Mouse (Mus musculus): Measurements from ENCODE around the gene Hadha.

The Hadha gene

DNA sequence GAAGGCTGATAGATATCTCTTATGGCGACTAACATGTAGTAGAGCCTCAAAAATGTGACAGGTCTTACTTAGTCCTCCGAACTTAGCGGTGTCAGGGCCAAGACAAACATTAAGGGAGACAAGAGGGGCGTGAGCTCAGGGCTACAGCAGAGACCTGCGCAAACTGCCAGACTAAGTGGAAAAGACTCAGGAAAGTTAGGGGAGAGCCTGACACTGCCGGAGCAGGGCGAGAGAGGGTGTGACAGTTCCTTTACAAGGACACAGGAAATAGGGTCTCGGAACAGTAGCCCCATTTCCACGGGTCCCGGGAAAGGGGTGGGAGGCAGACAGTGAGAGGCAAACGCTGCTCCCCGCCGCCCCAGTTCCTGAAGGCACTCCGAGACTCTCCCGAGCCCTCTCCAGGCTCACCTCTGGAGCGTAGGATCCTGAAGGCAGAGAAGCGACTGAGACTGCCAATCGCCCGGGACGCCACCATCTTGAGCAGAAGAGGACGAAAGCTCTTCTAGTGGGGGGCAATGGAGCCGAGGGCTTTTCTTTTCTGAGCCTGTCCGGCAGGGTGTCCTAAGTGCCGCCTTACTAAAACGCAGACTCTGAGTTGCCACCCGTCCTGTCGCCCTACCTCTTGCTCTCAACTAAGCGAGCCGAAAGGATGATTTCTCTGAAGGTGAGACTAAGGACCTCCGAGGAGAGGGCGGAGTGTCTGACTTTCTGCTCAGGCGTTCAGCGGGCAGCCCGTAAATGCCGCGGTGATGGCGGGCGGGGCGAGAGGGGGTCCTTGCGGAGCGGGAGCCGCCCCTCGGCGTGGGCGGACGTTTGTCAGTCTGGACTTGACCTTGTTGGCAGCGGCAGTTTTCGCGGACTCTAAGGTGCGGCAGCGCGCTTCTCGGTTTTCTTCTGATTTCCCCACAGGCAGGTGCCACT, at the start of gene Hadha, which contains the start of gene Hadhb:
TSS of gene Hadha (minus strand) at position 689 of the 921 bp plus-strand sequence.
TSS of gene Hadhb (plus strand) at position 775 of the 921 bp plus-strand sequence.
- WGBS, result under 1% methylated on average over 53 of the region's 53 CpGs

DNA sequence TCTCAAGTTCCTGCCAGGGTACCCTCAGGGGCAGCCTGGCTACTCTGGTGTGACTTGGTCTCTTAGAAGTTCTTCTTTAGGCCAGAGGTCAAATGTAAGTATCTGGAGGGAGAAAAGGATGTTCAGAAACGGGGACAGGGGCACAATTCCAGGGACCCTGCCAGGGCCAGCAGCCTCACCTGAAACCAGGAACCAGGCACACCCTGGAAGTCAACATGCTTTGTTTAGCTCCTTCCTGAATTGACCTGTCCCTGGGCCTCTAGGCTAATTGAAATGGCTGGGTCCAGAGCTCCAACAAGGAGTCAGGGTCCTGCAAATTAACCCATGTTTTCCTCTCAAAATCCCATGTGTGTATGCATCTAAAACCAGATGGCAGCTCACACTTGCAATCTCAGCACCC, 49.5 kb upstream of the Hadha start:
- 84% methylated on average over 1 of the region's 1 CpGs for WGBS

DNA sequence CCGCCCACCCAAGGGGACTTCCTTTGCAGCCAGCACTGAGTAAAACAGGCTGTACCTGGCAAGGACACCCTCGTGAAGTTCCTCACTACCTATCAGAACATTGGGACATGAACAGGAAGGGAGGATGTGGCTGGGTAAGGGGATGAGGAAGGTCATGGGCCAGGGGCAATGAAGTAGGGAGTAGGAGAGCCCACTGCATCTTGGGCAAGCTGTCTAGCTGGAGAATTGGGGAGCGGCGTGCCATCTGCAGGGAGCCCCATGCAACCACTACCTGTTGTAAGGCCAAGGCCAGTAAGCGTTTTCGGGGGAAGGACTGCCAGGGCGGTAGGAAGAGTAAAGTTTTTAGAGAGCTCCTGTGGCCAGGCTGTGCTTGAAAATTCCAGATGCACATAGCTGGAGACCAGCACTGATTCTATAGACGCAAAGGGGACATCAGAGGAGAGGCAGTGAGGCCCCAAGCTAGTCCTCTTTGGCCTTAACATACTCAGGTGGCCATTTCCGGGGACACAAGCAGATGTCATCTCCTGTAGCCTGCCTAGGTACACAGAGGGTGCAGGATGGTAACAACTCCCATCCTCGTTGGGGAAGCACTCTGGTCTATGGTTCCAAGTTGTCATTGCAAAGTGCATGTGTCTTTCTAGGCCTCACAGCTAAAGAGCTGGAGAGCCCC, 48.4 kb upstream of the Hadha start:
- 86% methylated on average over 10 of the region's 10 CpGs for WGBS

DNA sequence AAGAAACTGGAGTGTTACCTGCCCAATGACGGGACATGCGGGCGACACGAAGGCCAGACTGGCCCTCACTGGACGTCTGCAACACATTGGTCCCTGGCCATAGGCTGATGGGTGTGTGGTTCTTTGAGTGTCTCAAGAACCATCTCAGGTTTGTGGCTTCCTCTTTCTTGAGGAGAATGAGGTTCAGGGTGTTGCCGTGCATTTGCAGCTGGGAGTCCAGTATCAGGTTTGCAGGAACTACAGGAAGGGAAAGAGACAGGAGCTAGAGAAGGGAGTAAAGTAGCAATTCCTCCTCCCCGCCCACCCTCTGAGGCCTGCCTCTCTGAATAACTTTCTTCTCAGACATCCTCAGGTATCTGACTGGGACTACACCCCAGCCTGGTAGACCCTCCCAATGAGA, 47.3 kb upstream of the Hadha start:
- WGBS, result 91% methylated on average over 7 of the region's 7 CpGs

DNA sequence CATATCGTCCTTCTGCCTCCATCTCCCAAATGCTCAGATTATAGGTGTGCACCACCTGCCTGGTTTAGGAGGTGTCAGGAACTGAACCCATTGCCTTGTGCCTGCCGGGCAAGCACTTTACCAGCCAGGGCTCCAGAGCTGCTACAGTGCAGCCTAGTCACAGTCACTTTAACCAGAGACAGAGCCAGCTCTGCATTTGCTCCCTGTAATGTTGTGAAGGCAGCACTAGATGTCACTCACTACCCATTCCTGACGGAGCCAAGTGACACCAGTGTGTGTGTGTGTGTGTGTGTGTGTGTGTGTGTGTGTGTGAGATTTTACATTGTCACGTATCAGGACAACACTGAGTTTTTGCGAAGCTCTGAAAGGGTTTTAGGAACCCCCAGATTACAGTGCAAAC, 46.6 kb upstream of the Hadha start:
- 27% methylated on average over 5 of the region's 5 CpGs for whole genome bisulfite sequencing

DNA sequence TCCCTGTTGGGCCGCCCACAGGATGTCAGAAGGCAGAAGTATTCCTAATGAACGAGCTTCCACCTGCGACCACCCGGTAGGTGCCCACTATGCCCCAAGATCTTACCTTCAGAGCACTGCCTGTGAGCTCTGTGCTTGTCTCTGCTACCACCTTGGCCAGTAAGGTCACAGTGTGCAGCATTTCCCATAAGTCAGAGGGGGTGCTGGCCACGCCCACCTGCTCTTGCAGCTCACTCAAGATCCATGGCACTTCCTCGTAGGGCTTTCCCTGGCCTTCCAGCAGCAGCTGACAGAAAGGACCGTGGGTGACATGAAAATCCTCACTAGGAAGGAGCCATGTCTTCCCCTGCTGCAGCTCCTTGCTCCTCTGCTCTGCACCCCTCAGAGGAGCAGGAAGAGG, 43.3 kb upstream of the Hadha start:
- 76% methylated on average over 7 of the region's 7 CpGs for WGBS

DNA sequence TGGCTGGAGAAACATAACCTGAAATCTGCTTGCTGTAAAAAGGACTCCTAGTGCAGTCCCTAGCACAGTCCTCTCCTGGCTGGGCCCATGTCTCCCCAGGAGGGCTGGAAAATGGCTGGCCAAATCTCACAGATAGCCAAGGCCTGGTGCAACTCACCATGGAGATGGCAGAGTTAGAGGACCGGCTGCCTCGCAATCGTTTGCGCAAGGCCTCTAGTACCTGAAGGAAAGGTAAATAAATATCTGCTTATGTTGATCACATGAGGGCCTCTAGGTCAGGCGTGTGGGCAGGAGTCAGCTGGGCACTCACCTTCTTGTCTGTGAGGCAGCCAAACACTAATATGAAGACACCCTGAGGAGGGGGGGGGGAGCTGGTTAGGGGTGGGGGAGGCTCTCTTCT, 40.4 kb upstream of the Hadha start:
- WGBS, result 96% methylated on average over 5 of the region's 5 CpGs

DNA sequence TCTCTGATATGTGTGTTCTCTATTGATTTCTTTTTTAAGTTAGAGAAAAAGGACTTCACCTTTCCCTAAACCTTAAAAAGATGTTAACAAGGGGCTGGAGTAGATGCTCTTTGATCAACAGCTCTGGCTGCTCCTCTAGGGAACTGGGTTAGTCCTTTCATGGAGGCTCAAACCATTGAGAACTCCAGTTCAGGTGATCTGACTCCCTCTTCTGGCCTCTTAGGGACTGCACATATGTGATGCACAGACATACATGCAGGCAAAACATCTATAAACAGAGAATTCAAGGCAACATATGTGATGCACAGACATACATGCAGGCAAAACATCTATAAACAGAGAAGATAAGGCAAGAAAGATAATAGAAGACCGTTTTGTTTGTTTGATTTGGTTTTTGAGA, 37.5 kb upstream of the Hadha start:
- WGBS, result 84% methylated on average over 1 of the region's 1 CpGs

DNA sequence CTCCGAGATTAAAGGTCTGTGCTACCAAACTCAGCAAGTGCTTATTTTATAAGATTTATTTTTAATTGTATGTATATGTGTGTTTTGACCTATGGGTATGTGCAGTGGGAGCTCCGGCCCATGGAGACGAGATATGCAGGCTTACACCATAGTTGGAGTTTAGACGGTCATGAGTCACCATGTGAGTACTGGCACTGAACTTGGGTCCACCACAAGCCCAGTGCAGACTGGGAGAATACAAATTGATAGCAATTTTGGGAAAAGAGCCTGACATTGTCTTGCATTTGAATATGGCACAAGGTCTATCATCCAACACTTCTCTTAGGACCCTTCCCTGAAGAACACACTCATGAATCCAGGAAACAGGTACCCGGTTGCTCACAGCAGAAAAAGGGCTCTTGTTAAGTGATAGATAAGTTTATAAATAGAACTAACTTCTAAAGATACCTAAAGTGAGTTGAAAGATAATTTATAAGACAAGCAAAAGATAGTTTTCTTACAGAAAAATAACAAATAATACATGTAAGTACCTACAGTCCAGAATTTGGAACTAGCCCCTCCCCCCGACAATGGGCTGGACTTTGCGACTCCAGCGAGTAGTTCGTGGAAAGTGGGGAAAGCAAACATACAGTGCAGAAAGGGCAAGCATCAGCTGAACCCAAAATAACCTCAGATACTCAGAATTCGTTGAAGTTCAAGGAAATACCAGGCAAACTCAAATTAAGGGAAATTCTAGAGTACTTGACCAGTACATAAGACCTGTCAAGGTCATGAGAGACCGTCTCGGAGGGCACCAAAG, 32.9 kb upstream of the Hadha start:
- WGBS, result 94% methylated on average over 12 of the region's 12 CpGs

DNA sequence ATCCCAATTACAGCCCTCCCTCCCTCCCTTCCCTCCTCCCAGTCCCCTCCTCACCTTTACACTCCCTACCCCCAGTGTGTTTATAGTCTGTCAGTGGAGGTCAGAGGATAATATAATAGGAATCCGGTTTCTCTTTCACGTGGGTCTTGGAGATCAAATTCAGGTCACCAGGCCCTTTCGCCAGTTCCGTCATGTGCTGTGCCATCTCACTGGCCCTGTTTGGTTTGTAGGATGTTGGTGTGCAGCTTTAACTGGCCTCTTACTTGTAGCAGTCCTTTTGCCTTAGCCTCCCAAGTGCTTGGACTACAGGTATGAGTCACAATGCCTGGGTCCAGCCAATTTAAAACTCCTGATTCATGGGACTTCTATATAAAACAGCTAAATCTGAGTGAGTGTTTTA, 20.8 kb upstream of the Hadha start:
- WGBS, result 74% methylated on average over 4 of the region's 4 CpGs

DNA sequence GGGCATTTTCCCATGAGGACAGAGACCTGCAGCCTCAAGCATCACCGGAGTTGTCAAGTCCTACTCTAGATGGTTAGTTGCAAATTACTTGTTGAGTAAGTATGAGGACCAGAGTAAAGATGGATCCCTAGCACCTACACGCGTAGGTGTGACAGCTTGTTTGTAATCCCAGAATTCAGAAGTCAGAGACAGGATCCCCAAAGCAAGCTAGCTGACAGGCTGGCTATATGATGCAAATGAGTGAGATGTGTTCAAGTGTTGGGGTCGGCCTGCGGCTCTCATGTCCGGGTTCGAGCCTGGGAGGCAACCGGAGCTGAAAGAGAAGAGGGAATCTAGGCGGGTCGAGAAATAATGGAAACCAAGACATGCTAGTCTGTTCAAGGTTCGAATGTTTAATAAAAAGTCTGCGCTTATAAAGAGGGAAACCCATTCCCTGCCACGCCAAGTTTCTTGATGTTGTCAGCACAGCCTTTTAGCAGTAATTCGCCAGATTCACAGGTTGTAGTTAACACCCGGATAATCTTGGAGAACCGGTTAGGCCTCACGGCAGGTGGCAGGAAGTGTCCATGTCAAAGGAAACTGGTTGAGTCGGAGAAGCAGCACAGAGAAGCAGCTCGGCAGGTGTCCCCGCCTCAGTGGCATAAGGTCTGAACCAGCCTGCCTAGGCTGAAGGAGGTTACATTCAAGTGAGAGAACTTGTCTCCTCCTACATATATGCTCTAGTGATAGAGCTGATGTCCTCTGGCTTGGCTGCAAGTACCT, 18.1 kb upstream of the Hadha start:
- 66% methylated on average over 20 of the region's 20 CpGs for WGBS

DNA sequence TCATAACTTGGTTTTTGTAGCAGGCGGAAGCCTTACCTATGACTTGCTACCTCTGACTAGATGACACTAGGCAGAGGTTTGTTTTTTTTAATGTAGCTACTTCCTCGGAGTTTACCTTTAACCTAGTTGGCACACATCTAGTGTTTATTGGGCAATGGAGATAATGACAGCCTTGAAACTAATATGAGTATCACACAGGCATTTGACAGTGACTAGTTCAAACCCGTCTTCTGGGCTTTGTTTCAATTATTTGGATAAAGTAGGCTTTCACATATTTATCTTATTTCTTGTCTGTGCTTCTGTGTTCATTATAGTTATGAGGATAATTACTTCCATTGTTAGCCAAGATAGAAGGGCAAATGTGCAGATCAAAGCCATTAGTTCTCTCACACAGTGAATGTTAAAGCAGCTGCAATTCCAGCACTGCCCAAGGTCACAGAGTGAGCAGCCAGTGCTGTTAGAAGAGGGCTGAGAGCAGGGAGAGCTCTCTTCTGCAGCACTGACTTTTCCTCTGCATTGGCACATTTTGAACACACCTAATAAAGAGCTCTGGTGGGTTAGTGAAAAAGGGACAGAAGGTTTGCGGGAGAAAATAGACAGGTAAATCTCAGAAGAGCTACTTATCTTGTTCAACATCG, 15.5 kb upstream of the Hadha start:
- WGBS, result 75% methylated on average over 5 of the region's 5 CpGs

DNA sequence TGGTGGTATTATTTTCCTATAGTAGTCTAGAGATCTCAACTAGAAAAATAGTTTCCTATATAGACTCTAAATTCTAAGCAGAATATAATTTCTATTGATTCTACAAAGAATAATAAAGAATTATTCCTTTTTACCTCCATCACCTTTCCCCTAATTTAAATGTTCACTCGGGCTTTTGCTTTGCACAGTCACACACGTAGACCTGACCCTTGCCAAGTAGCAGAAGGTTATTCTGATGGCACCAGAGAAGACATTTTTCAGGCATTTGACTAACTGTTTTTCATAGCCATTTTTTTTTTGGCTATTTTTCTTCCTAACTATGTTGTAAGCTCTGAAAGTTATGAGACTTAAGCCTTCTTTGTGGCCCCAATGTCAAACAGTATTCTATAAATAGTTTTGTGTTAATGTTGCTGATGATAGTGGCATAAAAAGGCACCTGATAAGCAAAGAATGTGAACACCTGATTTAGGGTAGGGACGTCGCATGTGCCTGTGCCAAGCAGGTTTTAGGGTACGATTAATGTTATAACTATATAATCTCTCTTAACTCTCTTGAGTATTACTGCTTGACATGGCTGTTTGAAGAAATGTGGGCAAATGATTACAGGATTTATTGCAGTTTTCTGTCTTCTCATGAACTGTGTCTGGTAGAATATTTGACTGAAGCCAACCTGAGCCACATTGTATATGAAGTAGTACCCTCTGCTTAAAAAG, 10.4 kb upstream of the Hadha start:
- 97% methylated on average over 5 of the region's 5 CpGs for WGBS

DNA sequence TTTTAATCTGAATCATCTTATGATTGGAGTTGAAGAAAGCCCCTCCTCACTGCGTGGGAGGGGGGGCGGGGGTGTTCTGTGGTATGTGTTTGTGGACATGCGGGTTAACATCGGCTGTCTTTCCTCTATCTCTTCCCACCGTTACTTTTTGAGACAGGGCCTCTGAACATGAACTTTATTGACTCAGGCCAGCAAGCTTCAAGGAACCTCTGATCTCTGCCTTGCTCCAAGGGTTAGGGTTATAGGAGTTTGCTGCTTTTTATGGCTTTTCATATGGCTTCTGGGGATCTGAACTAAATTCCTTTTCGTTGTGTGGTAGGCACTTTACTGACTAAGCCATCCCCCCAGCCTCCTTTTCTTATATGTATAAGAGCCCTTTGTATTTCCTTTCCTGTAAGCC, 7.4 kb upstream of the Hadha start:
- 86% methylated on average over 6 of the region's 6 CpGs for WGBS

DNA sequence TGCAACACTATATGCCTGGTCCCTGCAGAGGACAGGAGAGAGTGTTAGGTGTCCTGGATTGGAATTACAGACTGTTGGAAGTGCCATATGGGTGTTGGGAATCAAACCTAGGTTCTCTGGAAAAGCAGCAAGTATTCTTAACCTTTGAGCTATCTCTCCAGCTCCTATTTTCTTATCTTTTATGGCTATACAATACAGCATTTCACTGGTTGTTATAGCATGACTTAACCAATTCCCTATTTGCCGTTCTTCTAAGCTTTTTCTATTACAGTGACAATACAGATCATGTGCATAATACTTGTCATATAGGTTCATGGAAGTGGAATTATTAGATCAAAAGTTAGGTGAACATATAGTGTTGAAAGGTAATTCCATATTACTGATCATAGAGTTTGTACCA, 6.9 kb upstream of the Hadha start:
- 91% methylated on average over 1 of the region's 1 CpGs for WGBS

DNA sequence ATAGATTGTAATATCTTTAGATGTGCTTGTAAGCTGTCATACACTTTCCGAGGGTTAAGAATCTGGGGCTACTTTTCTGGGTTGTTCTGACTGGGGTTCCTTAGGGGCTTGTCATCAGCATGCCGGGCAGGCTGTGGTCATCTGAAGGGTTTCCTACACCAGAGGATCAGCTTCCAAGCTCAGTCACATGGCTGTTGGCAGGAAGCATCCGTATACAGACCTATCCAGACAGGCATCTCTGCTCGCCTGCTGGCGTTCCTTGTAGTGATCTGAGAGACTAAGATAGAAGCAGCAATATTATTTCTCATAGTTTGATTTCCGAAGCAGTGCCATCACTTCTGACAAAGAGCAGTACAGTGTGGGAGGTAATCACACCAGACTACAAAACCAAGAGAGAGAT, 4.6 kb upstream of the Hadha start:
- WGBS, result 50% methylated on average over 6 of the region's 6 CpGs

DNA sequence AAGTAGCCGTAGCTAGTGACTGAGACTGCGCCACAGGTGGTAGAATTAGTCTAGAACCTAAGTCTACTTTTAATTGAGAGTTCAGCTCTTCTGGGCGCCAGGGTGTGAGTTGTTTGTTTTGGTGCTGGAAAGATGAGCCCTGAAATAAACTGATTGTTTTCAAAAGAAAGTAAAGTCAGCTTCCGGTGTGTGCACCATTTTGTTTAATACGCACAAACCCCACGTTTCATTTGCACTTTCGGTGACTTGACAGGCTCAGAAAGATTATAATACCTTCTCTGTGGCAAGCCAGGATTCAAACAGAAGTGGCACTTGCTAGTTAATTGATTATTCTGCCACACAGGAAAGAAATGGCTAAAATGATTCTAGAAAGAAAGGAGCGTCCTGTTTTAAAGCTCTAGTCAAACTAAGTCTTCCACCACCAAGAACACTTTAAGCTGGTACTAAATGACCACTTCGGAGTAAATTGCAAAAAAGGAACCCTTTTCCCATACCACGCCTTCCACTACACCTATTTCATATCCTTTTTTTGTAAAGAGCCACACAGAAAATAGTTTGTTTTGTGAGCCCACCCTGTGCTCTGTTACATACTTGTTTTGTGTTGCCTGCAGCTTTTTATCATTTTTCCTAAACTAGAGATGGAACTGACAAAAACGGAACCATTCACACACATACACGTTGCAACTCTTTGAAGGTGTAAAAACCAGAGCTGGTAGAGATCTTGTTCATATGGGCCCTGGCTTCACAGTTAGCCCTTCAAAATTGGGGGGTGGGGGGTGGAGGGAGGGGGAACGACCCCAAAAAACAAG, 1.1 kb upstream of the Hadha start:
- WGBS, result 13% methylated on average over 13 of the region's 13 CpGs

DNA sequence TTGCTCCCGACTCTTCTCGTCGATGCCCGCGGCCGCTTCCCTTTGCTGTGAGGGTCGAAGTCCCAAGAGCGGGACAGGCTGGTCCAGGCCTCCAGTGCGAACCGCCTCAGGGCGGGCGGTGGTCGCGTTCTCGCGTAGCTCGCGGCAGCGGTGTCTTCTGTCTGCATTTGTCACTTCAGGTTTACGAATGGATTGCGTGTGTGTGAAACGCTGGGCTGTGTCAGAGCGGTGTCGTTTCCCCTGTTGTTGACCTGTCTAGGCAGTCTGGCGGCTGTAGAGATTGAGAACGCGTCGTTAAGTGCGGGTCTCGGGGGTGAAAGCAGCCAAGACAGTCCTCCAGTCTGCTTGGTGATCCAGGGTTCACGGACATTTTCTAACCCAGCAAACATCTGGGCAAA, 432 bp upstream of the Hadha start:
- under 1% methylated on average over 31 of the region's 31 CpGs for WGBS

DNA sequence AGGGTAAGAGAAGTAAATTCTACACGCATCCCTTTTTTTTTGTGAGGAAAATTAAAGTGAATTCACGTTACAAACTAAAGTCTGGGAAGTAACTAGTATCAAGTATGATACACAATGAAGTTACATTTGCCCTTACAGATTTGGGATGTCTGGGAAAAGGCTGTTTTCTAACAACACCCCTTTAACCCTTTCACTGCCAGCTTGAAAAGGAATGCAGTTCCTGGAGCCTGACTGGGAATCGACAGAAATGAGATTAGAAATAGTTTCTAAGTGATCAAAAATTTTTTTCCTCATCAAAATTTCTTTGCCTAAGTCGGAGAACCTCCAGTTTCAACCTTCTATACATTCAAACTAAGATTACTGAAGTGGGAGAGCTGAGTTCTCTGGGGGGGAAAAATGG, 949 bp downstream of the Hadha start:
- 13% methylated on average over 4 of the region's 4 CpGs for WGBS

DNA sequence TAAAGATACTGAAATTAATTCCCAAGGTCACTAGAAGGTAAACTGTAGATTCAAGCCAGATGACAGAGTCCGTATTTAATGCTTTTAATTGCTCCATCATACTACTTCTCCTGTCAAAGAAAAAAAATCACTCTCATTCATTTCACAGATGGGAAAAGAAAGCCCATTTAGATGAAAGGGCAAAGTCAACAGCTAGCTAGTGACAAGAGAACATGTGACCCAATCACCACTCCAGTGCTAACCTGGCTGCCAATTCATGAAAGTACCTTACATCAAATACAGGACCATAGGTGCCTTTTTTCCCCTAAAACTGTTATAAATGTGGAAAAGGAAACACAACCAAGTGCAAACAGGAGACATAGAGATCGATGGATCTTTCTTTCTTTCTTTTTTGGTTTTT, 1.7 kb downstream of the Hadha start:
- WGBS, result 85% methylated on average over 2 of the region's 2 CpGs

All from cerebral cortex, adult 2 months (tissue).